9 mouse cellular contexts compared by ENCODE assay signal in genomic region chr1:162108726-162109436, GRCm38 (mm10).
DNase-seq lines count a peak whose midpoint lies in the region; ATAC-seq lines count a peak whose summit lies in the region.
"Had no signal": no experiment of that assay in that cellular context is flagged by ENCODE, and none has a peak within 500 bp of the region (broad histone marks: within the 10 kb centered on the region; RNA-seq: fewer than 3 reads in every experiment).

No protein-coding gene starts in this region.

- H3K36me3 ChIP-seq in forebrain, embryonic 12.5 days (replicated peaks) = no peaks in the 10 kb centered on the region
- no peaks in the 10 kb centered on the region for H3K36me3 ChIP-seq in forebrain, embryonic 13.5 days (ENCODE audit: poor library complexity, severe bottlenecking)
- no peaks in the 10 kb centered on the region for H3K36me3 ChIP-seq in hindbrain, embryonic 16.5 days (ENCODE audit: control insufficient read depth, insufficient read depth, low read length)
- H3K36me3 ChIP-seq in midbrain, embryonic 16.5 days (ENCODE audit: control insufficient read depth, insufficient read depth, low read length) = no peaks in the 10 kb centered on the region

- peak; percentile 41 for DNase-seq in embryo, embryonic 11 days
- no peak for DNase-seq in left cerebral cortex, postnatal 4 days
- no peak for DNase-seq in right cerebral cortex, postnatal 36 days (ENCODE audit: low spot score in 2 of 2)
- DNase-seq in gastrocnemius, postnatal 14 days = no peak

- H3K4me2 ChIP-seq in forebrain, embryonic 12.5 days = no peak overlapping the region
- H3K4me2 ChIP-seq in forebrain, embryonic 13.5 days = no peak overlapping the region
- H3K4me2 ChIP-seq in hindbrain, embryonic 16.5 days (ENCODE audit: low read length) = no peak overlapping the region
- H3K4me2 ChIP-seq in midbrain, embryonic 16.5 days (ENCODE audit: low read length) = no peak overlapping the region

- ATAC-seq in forebrain, embryonic 12.5 days (ENCODE audit: low FRiP score) = peak; percentile 51; the same call in 1 of the 2 replicates
- ATAC-seq in forebrain, embryonic 13.5 days = no peak
- peak; percentile 78 for ATAC-seq in hindbrain, embryonic 16.5 days
- ATAC-seq in midbrain, embryonic 16.5 days = peak; percentile 70
- ATAC-seq: Patski had no signal

- H3K27ac ChIP-seq in forebrain, embryonic 12.5 days = no peak overlapping the region; the same call in 1 of the 2 replicates
- no peak overlapping the region for H3K27ac ChIP-seq in forebrain, embryonic 13.5 days
- no peak overlapping the region for H3K27ac ChIP-seq in hindbrain, embryonic 16.5 days (ENCODE audit: low read depth, low read length)
- H3K27ac ChIP-seq in midbrain, embryonic 16.5 days (ENCODE audit: low read length) = no peak overlapping the region

- no peaks in the 10 kb centered on the region for H3K9me3 ChIP-seq in forebrain, embryonic 12.5 days
- H3K9me3 ChIP-seq in forebrain, embryonic 13.5 days (replicated peaks) = no peaks in the 10 kb centered on the region
- no peaks in the 10 kb centered on the region for H3K9me3 ChIP-seq in hindbrain, embryonic 16.5 days (ENCODE audit: control insufficient read depth, low read length)
- no peaks in the 10 kb centered on the region for H3K9me3 ChIP-seq in midbrain, embryonic 16.5 days (replicated peaks; ENCODE audit: control insufficient read depth, low read length, poor library complexity, severe bottlenecking)

- WGBS in forebrain, embryonic 12.5 days = 46% methylated on average over 6 of the region's 6 CpGs
- WGBS in forebrain, embryonic 13.5 days = 49% methylated on average over 6 of the region's 6 CpGs
- WGBS in hindbrain, embryonic 16.5 days = 27% methylated on average over 6 of the region's 6 CpGs
- WGBS in midbrain, embryonic 16.5 days = 28% methylated on average over 6 of the region's 6 CpGs

- no peaks in the 10 kb centered on the region for H3K27me3 ChIP-seq in forebrain, embryonic 12.5 days
- no peaks in the 10 kb centered on the region for H3K27me3 ChIP-seq in forebrain, embryonic 13.5 days
- no peaks in the 10 kb centered on the region for H3K27me3 ChIP-seq in hindbrain, embryonic 16.5 days (replicated peaks; ENCODE audit: control insufficient read depth, insufficient read depth, low read length)
- no peaks in the 10 kb centered on the region for H3K27me3 ChIP-seq in midbrain, embryonic 16.5 days (ENCODE audit: control insufficient read depth, insufficient read depth, low read depth, low read length)
- H3K27me3 ChIP-seq: Patski had no signal

- H3K4me3 ChIP-seq in forebrain, embryonic 12.5 days (replicated peaks) = no peak overlapping the region
- no peak overlapping the region for H3K4me3 ChIP-seq in forebrain, embryonic 13.5 days
- no peak overlapping the region for H3K4me3 ChIP-seq in hindbrain, embryonic 16.5 days (ENCODE audit: low read length)
- H3K4me3 ChIP-seq in midbrain, embryonic 16.5 days (ENCODE audit: low read depth, low read length) = no peak overlapping the region

- peaks cover 16% of the 10 kb centered on the region; the same call in 1 of the 2 replicates for H3K4me1 ChIP-seq in forebrain, embryonic 12.5 days
- H3K4me1 ChIP-seq in forebrain, embryonic 13.5 days = no peaks in the 10 kb centered on the region
- H3K4me1 ChIP-seq in hindbrain, embryonic 16.5 days (ENCODE audit: control insufficient read depth, insufficient read depth, low read depth, low read length) = peaks cover 8% of the 10 kb centered on the region
- H3K4me1 ChIP-seq in midbrain, embryonic 16.5 days (ENCODE audit: control insufficient read depth, insufficient read depth, low read length) = peaks cover 8% of the 10 kb centered on the region; the same call in 1 of the 2 replicates

- intact Hi-C loops in left cerebral cortex, postnatal 4 days (cut with DNase I) = no loop called here
- intact Hi-C loops in gastrocnemius, postnatal 14 days (cut with DNase I; ENCODE audit: low total_unique reads) = no loop called here

- no peak overlapping the region for H3K9ac ChIP-seq in forebrain, embryonic 12.5 days
- no peak overlapping the region for H3K9ac ChIP-seq in forebrain, embryonic 13.5 days
- no peak overlapping the region for H3K9ac ChIP-seq in hindbrain, embryonic 16.5 days (ENCODE audit: low read depth, low read length)
- no peak overlapping the region for H3K9ac ChIP-seq in midbrain, embryonic 16.5 days (ENCODE audit: low read depth, low read length)
